Mouse (Mus musculus) liver, postnatal 0 days (tissue): ENCODE data around the gene Gmeb1.
A peak's percentile ranks its signal among the peaks of the same experiment; 100 is the strongest.

ENCODE experiments used
- CTCF ChIP-seq: sonication (generic); IDR thresholded peaks from 2 replicates; pipeline ENCODE4 v1.5.1; 2016; ENCODE audit warnings: antibody characterized with exemption, low read depth
- EP300 ChIP-seq: IDR thresholded peaks from 2 replicates; pipeline ENCODE4 v1.6.1; 2016; ENCODE audit warnings: antibody characterized with exemption, low read depth, mild to moderate bottlenecking

DNA sequence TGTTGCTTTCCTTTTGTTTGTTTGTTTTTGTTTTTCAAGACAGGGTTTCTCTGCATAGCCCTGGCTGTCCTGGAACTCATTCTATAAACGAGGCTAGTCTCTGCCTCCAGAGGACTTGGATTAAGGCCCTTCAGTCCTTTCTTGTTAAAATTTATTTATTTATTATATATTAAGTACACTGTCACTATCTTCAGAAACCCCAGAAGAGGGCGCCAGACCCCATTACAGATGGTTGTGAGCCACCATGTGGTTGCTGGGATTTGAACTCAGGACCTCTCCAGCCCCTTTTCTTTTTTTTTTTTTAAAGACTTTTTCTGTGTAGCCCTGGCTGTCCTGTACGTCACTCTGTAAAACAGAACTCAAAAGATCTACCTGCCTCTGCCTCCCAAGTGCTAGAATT, 6.4 kb downstream of the Gmeb1 start:
- TF ChIP-seq CTCF, result peak; percentile 36
- no peak for TF ChIP-seq EP300
